Mouse (Mus musculus) urinary bladder, postnatal 0 days (tissue): ENCODE measurements around the gene Cnr1. TPM values are rescaled to one million over a fixed set of nuclear protein-coding genes. Genes with fewer than 3 reads are reported as not detected.

Experiments used
- polyA plus RNA-seq: library from polyadenylated mRNA; unstranded; fragments of >200 nt; fragmentation: Nextera tagmentation; extraction: Ambion mirVana; gene quantifications from 2 replicates; pipeline ENCODE4 v1.2.1, GENCODE M21; 2015

The Cnr1 gene
- 0.41 and 0.58 TPM in 2 replicates for polyA plus RNA-seq

GRCm38 (mm10) chr4:33924234-33924888, at the start of gene Cnr1:
Gene Cnr1 (plus strand): TSS chr4:33924593.

Other genes starting within 250 kb of the Cnr1 start
- gene Spaca1, start 125.6 kb downstream of the Cnr1 start, polyA plus RNA-seq: 0.66 and 0.80 TPM in 2 replicates